Mouse (Mus musculus): ENCODE results near the gene Trim28. TPM values are rescaled to one million over a fixed set of nuclear protein-coding genes. Genes with fewer than 3 reads are reported as not detected.

Trim28 gene
- 507 and 516 TPM in 2 replicates for polyA plus RNA-seq (2012; rRNA removed)

DNA sequence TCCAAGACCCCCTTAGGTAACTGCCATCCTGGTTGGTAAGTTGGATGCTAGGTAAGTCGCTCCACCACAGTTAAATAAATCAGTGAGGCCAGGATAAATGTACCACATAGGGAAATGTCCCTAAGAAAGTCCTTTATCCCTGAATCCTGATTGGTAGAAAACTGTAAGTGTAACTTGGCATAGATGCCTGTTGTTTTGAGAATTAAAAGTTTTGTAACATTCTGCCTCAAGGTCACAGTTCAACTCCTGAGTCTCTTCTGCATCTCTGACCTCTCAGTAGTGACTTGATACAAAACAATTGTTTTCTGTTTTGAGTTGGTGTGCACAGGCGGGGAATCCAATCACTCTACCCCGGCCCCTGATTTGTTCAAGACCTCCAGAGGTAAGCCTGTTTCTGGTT, at the start of gene Trim28:
TSS of gene Trim28 (plus strand) at position 264 of the 400 bp plus-strand sequence.
- no peak for TF ChIP-seq CTCF (IDR thresholded peaks at IDR 0.05; ENCODE audit: control insufficient read depth, insufficient read depth, insufficient replicate concordance, low read depth, low read length)
- TF ChIP-seq POLR2A (IDR thresholded peaks at IDR 0.05; ENCODE audit: control insufficient read depth, low read depth, low read length): no peak
- Histone ChIP-seq H3K4me1 (ENCODE audit: control insufficient read depth, insufficient read depth, low read length) (no peaks in the 10 kb centered on the region; the same call in none of the 2 replicates), H3K36me3 (ENCODE audit: control insufficient read depth, insufficient read depth, low read length) (no peaks in the 10 kb centered on the region), H3K4me3 (ENCODE audit: control insufficient read depth, low read depth, low read length) (no peak within 1 kb of the TSS), H3K27ac (ENCODE audit: control insufficient read depth, insufficient read depth, low read depth, low read length) (peak within 1 kb of the TSS; percentile 61; the same call in 1 of the 2 replicates), H3K27me3 (ENCODE audit: control insufficient read depth, insufficient read depth, low read length) (no peaks in the 10 kb centered on the region)

DNA sequence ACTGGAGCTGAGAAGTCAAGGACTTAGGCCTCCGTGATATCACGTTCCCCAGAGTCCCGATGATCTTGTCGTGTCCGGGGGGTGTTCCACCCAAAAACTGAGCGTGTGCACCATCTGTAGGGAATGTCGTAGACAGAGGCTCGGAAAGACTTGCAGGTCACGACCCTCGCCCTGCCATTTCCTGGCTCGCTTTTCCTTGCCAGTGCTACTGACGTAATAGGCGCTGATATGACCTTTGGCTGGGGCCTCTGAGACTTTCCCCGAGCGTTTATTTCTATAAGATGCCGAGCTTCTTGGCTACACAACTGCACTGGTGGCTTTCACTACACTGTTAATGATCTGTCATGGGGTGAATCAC, 49.1 kb upstream of the Trim28 start:
- H3K27ac ChIP-seq (ENCODE audit: control insufficient read depth, insufficient read depth, low read depth, low read length): peak overlapping the region; percentile 85
- no peak for TF ChIP-seq CTCF (IDR thresholded peaks at IDR 0.05; ENCODE audit: control insufficient read depth, insufficient read depth, insufficient replicate concordance, low read depth, low read length)
- no peak for TF ChIP-seq POLR2A (IDR thresholded peaks at IDR 0.05; ENCODE audit: control insufficient read depth, low read depth, low read length)
- peak overlapping the region; percentile 87 for H3K4me3 ChIP-seq (ENCODE audit: control insufficient read depth, low read depth, low read length)
- H3K27me3 ChIP-seq (ENCODE audit: control insufficient read depth, insufficient read depth, low read length): no peaks in the 10 kb centered on the region
- no peaks in the 10 kb centered on the region for H3K36me3 ChIP-seq (ENCODE audit: control insufficient read depth, insufficient read depth, low read length)
- H3K4me1 ChIP-seq (ENCODE audit: control insufficient read depth, insufficient read depth, low read length): peaks cover 2% of the 10 kb centered on the region

DNA sequence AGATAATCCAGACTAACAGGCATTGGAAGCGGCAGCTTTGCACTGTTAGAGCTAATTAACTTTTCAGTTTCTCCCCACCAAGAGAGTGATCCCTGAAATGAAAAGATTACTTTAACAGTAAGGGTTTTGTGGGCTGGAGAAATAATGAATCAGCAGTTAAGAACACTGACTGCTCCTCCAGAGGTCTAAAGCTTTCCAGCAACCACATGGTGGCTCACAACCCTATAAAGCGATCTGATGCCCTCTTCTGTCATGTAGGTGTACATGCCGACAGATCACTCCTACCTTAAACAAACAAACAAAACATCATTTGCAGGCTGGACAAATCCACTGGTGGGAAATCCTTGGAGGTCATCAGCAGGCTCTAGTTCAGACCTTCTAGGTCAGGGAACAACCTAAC, 44.0 kb upstream of the Trim28 start:
- Histone ChIP-seq H3K4me3 (ENCODE audit: control insufficient read depth, low read depth, low read length) (no peak overlapping the region), H3K36me3 (ENCODE audit: control insufficient read depth, insufficient read depth, low read length) (no peaks in the 10 kb centered on the region), H3K27ac (ENCODE audit: control insufficient read depth, insufficient read depth, low read depth, low read length) (no peak overlapping the region), H3K27me3 (ENCODE audit: control insufficient read depth, insufficient read depth, low read length) (no peaks in the 10 kb centered on the region), H3K4me1 (ENCODE audit: control insufficient read depth, insufficient read depth, low read length) (no peaks in the 10 kb centered on the region; the same call in 1 of the 2 replicates)
- no peak for TF ChIP-seq POLR2A (IDR thresholded peaks at IDR 0.05; ENCODE audit: control insufficient read depth, low read depth, low read length)
- TF ChIP-seq CTCF (IDR thresholded peaks at IDR 0.05; ENCODE audit: control insufficient read depth, insufficient read depth, insufficient replicate concordance, low read depth, low read length): no peak

DNA sequence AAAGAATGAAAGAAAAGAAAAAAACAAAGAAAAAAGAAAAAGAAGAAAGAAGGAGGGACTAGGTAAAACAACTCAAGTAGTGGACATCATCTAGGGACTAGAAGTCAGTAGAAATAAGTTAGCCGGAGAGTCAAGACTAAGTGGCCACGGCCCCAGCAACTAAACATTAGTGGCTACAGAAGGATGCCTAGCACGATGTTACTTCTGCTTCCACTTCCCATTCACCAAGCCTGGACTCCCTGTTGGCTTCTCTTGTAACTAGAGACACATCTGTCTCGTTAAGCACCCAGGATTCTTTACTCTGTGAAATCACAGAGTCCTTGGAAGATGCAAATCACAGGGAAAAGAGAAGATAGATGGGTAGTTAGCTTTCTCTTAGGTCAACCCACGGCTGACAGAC, 41.4 kb upstream of the Trim28 start:
- Histone ChIP-seq H3K4me1 (ENCODE audit: control insufficient read depth, insufficient read depth, low read length) (peaks cover 2% of the 10 kb centered on the region; the same call in 1 of the 2 replicates), H3K36me3 (ENCODE audit: control insufficient read depth, insufficient read depth, low read length) (no peaks in the 10 kb centered on the region), H3K27ac (ENCODE audit: control insufficient read depth, insufficient read depth, low read depth, low read length) (no peak overlapping the region), H3K27me3 (ENCODE audit: control insufficient read depth, insufficient read depth, low read length) (no peaks in the 10 kb centered on the region), H3K4me3 (ENCODE audit: control insufficient read depth, low read depth, low read length) (no peak overlapping the region)
- TF ChIP-seq CTCF (IDR thresholded peaks at IDR 0.05; ENCODE audit: control insufficient read depth, insufficient read depth, insufficient replicate concordance, low read depth, low read length): no peak
- TF ChIP-seq POLR2A (IDR thresholded peaks at IDR 0.05; ENCODE audit: control insufficient read depth, low read depth, low read length): no peak

DNA sequence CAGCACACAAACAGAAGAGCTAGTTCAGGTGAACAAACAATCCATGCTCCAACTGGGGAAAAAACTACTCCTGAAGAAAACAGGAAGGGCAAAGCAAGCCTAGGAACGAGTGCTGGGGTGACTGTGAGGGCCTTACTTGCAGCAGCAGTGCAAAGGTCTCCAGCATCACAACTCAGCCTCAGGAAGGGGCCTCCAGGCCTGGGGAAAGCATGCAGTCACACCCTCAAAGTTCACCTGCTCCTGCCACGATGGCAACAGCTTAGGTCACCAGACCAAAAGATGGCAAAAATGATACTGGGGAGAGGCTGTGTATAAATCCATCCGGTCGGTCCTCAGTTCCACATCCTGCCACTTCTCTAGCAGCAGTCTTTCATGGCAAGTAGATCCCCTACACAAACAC, 40.0 kb upstream of the Trim28 start:
- H3K4me1 ChIP-seq (ENCODE audit: control insufficient read depth, insufficient read depth, low read length): peaks cover 2% of the 10 kb centered on the region; the same call in 1 of the 2 replicates
- H3K36me3 ChIP-seq (ENCODE audit: control insufficient read depth, insufficient read depth, low read length): no peaks in the 10 kb centered on the region
- TF ChIP-seq POLR2A (IDR thresholded peaks at IDR 0.05; ENCODE audit: control insufficient read depth, low read depth, low read length): no peak
- no peak for TF ChIP-seq CTCF (IDR thresholded peaks at IDR 0.05; ENCODE audit: control insufficient read depth, insufficient read depth, insufficient replicate concordance, low read depth, low read length)
- no peak overlapping the region for H3K27ac ChIP-seq (ENCODE audit: control insufficient read depth, insufficient read depth, low read depth, low read length)
- no peaks in the 10 kb centered on the region for H3K27me3 ChIP-seq (ENCODE audit: control insufficient read depth, insufficient read depth, low read length)
- H3K4me3 ChIP-seq (ENCODE audit: control insufficient read depth, low read depth, low read length): no peak overlapping the region

DNA sequence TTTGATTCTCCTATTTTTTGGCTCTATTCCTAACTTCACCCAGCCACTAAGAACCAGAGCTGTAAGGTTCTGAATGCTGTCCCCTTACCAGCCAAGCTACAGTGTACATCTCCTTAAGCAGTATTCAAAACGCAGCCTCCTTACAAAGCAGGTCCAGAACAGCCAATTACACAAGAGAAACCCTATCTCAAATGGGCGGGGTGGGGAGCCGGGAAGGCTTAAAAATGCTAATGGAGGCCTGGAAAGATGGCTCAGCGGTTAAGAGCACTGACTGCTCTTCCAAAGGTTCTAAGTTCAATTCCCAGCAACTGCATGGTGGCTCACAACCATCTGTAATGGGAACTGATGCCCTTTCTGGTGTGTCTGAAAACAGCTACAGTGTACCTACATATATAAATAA, 39.2 kb upstream of the Trim28 start:
- Histone ChIP-seq H3K36me3 (ENCODE audit: control insufficient read depth, insufficient read depth, low read length) (no peaks in the 10 kb centered on the region), H3K27me3 (ENCODE audit: control insufficient read depth, insufficient read depth, low read length) (no peaks in the 10 kb centered on the region), H3K4me3 (ENCODE audit: control insufficient read depth, low read depth, low read length) (no peak overlapping the region), H3K4me1 (ENCODE audit: control insufficient read depth, insufficient read depth, low read length) (peaks cover 2% of the 10 kb centered on the region; the same call in 1 of the 2 replicates), H3K27ac (ENCODE audit: control insufficient read depth, insufficient read depth, low read depth, low read length) (no peak overlapping the region)
- TF ChIP-seq CTCF (IDR thresholded peaks at IDR 0.05; ENCODE audit: control insufficient read depth, insufficient read depth, insufficient replicate concordance, low read depth, low read length) (no peak), POLR2A (IDR thresholded peaks at IDR 0.05; ENCODE audit: control insufficient read depth, low read depth, low read length) (no peak)

DNA sequence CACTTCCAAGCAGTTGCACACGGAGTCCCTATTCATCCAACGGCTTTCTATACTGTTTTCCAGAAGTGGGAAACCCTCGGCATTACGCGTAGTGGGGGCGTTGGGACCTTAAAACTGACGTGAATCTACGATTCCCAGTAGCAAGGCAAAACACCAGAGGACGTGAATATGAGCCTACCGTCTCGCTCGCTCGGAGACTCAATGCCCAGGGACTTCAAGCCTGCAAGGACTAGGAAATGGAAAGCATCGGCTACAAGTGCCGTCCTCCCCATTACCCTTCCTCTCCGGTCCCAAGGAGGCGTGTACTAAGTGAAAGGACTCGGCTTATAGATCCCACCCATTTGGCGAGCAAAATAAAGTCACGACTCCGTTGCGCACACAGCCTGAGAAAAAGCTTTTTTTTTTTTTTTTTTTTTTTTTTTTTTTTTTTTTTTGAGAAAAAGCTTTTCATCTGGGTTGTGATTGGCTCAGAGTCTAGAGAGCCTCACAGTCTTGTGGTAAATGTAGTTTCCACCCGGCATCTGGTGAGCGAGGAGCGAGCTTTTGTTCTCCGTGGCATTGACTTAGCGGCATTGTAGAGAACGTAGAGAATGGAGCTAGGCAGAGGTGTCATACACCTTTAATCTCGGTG, 37.3 kb upstream of the Trim28 start:
- Histone ChIP-seq H3K4me1 (ENCODE audit: control insufficient read depth, insufficient read depth, low read length) (peaks cover 2% of the 10 kb centered on the region; the same call in 1 of the 2 replicates), H3K27ac (ENCODE audit: control insufficient read depth, insufficient read depth, low read depth, low read length) (peak overlapping the region; percentile 63; the same call in 1 of the 2 replicates)

More for the DNA sequence above, 37.3 kb upstream of the Trim28 start:
- H3K27me3 ChIP-seq (ENCODE audit: control insufficient read depth, insufficient read depth, low read length): no peaks in the 10 kb centered on the region
- H3K4me3 ChIP-seq (ENCODE audit: control insufficient read depth, low read depth, low read length): peak overlapping the region; percentile 81
- TF ChIP-seq CTCF (IDR thresholded peaks at IDR 0.05; ENCODE audit: control insufficient read depth, insufficient read depth, insufficient replicate concordance, low read depth, low read length): no peak
- TF ChIP-seq POLR2A (IDR thresholded peaks at IDR 0.05; ENCODE audit: control insufficient read depth, low read depth, low read length): 0 out of 2 replicates have a peak, but pooled peaks have one; percentile 13
- no peaks in the 10 kb centered on the region for H3K36me3 ChIP-seq (ENCODE audit: control insufficient read depth, insufficient read depth, low read length)

Measured in testis, adult 2 months (tissue).